Mouse (Mus musculus) neural tube, embryonic 12.5 days (tissue): Measurements from ENCODE around the gene Zfp710. TPM values are rescaled to one million over a fixed set of nuclear protein-coding genes. Genes with fewer than 3 reads are reported as not detected.

Experiments
- ATAC-seq: fragments of 200-750 bp; cut with Nextera tagmentation; 2 replicates; pipeline ENCODE4 v1.8.0; 2017; ENCODE audit warnings: low read depth, mild to moderate bottlenecking, moderate TSS enrichment, moderate library complexity; ENCODE audit not compliant: low FRiP score
- H3K27ac ChIP-seq: fragments of 300-500 bp; sonication (generic); 2 replicates; pipeline ENCODE4 v1.5.1; 2016
- H3K27me3 ChIP-seq: fragments of 300-500 bp; sonication (generic); replicated peaks from 2 replicates; pipeline ENCODE4 v1.6.1; 2016; ENCODE audit warnings: mild to moderate bottlenecking
- H3K36me3 ChIP-seq: fragments of 300-500 bp; sonication (generic); 2 replicates; pipeline ENCODE4 v1.6.1; 2016; ENCODE audit warnings: mild to moderate bottlenecking
- H3K4me1 ChIP-seq: fragments of 300-500 bp; sonication (generic); 2 replicates; pipeline ENCODE4 v1.6.1; 2016
- H3K4me2 ChIP-seq: fragments of 300-500 bp; sonication (generic); replicated peaks from 2 replicates; pipeline ENCODE4 v1.6.1; 2016; ENCODE audit warnings: mild to moderate bottlenecking
- H3K4me3 ChIP-seq: fragments of 300-500 bp; sonication (generic); 2 replicates; pipeline ENCODE4 v1.5.1; 2016
- H3K9ac ChIP-seq: fragments of 300-500 bp; sonication (generic); 2 replicates; pipeline ENCODE4 v1.6.1; 2016; ENCODE audit warnings: mild to moderate bottlenecking
- H3K9me3 ChIP-seq: fragments of 300-500 bp; sonication (generic); 2 replicates; pipeline ENCODE4 v1.6.1; 2016; ENCODE audit warnings: mild to moderate bottlenecking
- WGBS: fragments of 180-500 bp; shearing (Covaris S2); methylation state at CpG from one replicate; pipeline ENCODE4 v1.1.7; 2016; 5-methylcytosine and 5-hydroxymethylcytosine counted together
- polyA plus RNA-seq: library from polyadenylated mRNA; unstranded; fragments of >200 nt; fragmentation: Nextera tagmentation; extraction: Ambion mirVana; gene quantifications from 2 replicates; pipeline ENCODE4 v1.2.1, GENCODE M21; 2016

Zfp710 gene
- polyA plus RNA-seq, 1 experiment from 2014 or later, result 24.7 TPM

DNA sequence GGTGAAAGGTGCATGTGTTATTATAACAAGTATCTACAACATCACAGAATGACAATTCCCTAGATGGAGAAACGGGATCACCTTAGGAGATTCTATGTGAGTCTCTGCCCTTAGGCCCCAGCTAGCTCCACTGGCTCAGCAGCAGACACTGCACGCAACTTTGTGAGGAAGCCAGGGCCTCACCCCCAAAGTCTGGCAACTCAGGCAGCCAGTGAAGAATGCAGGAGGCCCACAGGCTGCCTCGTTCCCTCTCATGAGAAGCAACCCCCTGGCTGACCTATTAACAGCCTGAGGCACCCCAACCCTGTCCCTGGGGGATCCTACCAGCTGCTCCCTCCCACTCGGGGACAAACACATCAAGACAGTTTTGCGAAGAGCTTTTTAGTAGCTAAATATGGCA is 69.9 kb downstream of the Zfp710 start:
- Histone ChIP-seq H3K4me3 (no peak overlapping the region), H3K27ac (no peak overlapping the region)

DNA sequence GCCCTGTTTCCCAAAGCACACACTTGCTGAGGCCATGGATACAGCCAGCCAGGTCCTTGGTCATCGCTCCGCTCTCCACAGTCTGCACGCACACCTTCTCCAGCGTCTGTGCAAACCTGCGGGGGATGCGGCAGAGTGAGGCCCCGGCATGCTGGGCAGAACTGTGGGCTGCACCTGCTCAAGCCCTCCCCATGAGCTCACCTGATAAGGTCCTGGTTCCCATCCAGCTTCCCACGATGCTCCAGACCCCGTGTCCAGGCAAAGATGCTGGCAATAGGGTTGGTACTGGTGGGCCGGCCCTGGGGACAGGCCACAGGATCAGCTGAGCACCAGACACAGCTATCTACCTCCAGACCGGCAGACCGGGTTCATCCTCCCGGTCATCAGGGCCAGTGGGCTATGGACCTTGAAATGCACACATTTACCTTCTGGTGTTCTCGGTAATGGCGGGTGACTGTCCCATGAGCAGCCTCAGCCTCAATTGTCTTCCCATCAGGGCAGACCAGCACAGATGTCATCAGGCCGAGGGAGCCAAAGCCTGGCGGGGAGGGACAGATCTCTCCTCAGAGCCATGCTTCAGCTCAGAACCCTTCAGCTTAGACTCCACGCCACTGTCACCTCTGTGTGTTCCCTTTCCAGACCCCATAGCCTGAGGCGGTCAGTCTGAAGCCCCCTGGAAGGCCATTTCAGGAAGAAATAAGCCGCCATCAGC is 71.1 kb downstream of the Zfp710 start:
- Histone ChIP-seq H3K9ac (no peak overlapping the region), H3K27me3 (no peaks in the 10 kb centered on the region), H3K27ac (no peak overlapping the region), H3K4me3 (no peak overlapping the region), H3K4me2 (no peak overlapping the region), H3K36me3 (peaks cover 98% of the 10 kb centered on the region), H3K4me1 (0 out of 2 replicates have a peak, but pooled peaks cover 3% of the 10 kb centered on the region), H3K9me3 (no peaks in the 10 kb centered on the region)
- no peak for ATAC-seq
- 94% methylated on average over 20 of the region's 20 CpGs for WGBS

More for the DNA sequence above, 69.9 kb downstream of the Zfp710 start:
- no peak for ATAC-seq
- WGBS, result 67% methylated on average over 5 of the region's 5 CpGs
- H3K9ac ChIP-seq, result no peak overlapping the region
- H3K4me2 ChIP-seq, result no peak overlapping the region
- H3K9me3 ChIP-seq, result no peaks in the 10 kb centered on the region
- no peaks in the 10 kb centered on the region for H3K27me3 ChIP-seq
- H3K4me1 ChIP-seq, result 0 out of 2 replicates have a peak, but pooled peaks cover 3% of the 10 kb centered on the region
- peaks cover 98% of the 10 kb centered on the region for H3K36me3 ChIP-seq

DNA sequence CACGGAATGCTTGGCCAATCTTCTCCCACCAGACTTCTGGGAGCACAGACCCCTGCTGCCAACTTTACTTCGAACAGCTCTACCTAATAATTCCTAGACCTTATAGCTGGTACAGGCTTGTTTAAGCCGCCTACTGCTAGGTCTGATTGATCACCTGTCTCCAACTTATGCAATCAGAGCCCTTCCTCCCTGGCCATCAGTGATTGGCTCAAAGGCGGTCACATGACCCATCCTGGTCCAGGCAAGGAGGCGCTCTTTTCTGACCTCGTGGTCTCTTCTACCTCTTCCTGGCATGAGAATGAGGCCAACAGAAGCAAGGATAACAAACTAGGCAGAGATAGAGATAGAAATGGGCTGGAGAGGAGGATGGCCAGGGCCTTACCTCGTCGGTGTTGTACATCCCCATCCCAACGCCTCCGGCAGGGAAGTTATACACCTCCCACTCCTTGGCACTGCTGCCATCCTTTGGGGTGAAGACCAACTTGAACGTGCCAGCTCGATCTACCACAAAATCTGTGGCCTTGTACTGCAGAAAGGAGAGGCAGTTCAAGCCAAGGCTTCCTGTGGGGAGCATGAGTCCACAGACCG is 73.9 kb downstream of the Zfp710 start:
- Histone ChIP-seq H3K27me3 (no peaks in the 10 kb centered on the region), H3K4me1 (no peaks in the 10 kb centered on the region), H3K9ac (no peak overlapping the region), H3K27ac (no peak overlapping the region), H3K36me3 (peaks cover 97% of the 10 kb centered on the region), H3K4me2 (no peak overlapping the region), H3K4me3 (no peak overlapping the region), H3K9me3 (no peaks in the 10 kb centered on the region)
- WGBS, result 95% methylated on average over 13 of the region's 13 CpGs
- no peak for ATAC-seq

DNA sequence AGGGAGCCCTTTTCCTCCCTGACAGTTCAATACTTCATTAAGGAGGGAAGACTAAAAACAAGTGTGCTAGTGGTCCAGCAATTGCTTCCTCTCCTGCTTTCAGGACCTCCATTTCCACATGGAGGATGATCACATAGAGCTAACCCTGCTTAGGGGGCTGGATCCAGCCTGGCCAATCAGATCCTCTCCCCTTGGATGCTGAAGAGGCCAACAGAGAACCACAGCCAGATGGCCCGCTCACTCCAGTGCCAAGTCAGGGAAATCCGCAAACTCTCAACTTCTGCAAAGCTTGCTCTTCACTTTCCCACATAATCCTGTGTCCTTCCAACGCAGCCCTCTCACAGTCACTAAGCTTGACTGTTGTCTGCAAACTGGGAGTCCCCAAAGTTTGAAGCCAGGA is 78.7 kb downstream of the Zfp710 start:
- WGBS, result 87% methylated on average over 3 of the region's 3 CpGs
- Histone ChIP-seq H3K9ac (no peak overlapping the region), H3K4me2 (no peak overlapping the region), H3K27me3 (no peaks in the 10 kb centered on the region), H3K9me3 (peaks cover 8% of the 10 kb centered on the region; the same call in 1 of the 2 replicates), H3K36me3 (peaks cover 53% of the 10 kb centered on the region), H3K4me3 (no peak overlapping the region), H3K4me1 (no peaks in the 10 kb centered on the region), H3K27ac (no peak overlapping the region)
- no peak for ATAC-seq

DNA sequence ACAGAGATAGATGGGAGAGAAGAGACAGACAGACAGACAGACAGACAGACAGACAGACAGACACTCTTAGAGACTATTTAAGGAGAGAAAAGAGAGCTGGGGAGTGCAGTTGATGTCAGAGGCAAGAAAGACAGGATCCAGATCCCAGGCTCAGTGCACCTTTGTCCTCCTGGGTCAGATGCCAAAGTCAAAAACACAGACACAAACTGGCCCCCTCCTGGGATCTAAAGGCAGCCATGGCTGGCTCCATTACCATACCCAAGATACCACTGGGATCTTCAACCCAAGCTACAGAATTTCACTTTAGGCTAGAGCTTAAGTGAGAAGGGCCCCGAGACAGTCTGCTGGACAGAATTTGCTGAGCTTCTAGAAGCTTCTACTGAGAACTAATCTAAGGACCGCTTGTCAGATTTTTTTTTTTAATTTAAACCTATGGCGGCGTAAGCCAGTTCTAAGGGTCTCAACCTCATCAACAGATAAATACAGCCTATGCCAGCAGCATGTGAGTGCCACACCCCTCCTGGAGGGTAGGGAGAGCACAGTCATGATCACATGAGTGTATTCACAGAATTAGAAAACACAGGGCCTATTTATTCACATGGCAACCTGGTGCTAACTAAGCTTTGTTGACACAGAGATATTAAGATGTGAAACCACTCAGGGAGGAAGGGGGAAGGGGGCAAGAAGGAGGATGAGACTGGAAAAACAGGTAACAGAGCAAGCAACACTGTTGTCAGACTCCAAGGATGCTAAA is 81.2 kb downstream of the Zfp710 start:
- Histone ChIP-seq H3K27ac (no peak overlapping the region), H3K4me1 (0 out of 2 replicates have a peak, but pooled peaks cover under 1% of the 10 kb centered on the region), H3K9me3 (peaks cover 8% of the 10 kb centered on the region; the same call in 1 of the 2 replicates), H3K36me3 (peaks cover 33% of the 10 kb centered on the region), H3K9ac (no peak overlapping the region), H3K4me3 (no peak overlapping the region), H3K4me2 (no peak overlapping the region), H3K27me3 (no peaks in the 10 kb centered on the region)
- ATAC-seq, result no peak
- WGBS, result 96% methylated on average over 4 of the region's 4 CpGs

DNA sequence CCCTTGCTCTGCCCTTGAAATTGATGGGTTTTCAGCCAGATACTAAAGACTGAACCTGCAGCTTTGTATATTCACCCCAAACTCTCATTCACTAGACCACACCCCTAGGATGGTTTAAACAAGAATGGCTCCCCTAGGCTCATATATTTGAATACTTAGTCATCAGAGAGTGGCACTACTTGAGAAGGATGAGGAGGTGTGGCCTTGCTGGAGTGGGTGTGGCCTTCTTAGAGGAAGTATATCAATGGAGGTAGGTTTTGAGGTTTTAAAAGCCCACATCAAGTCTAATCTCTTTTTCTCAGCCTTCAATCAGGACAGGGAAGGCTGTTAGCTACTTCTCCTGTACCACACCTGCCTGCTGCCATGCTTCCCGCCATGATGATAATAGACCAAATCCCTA is 81.8 kb downstream of the Zfp710 start:
- peaks cover 8% of the 10 kb centered on the region; the same call in 1 of the 2 replicates for H3K9me3 ChIP-seq
- no peak overlapping the region for H3K9ac ChIP-seq
- no peak overlapping the region for H3K4me2 ChIP-seq
- H3K36me3 ChIP-seq, result peaks cover 28% of the 10 kb centered on the region
- H3K4me3 ChIP-seq, result no peak overlapping the region
- ATAC-seq, result no peak
- 0 out of 2 replicates have a peak, but pooled peaks cover 4% of the 10 kb centered on the region for H3K4me1 ChIP-seq
- WGBS, result 100% methylated on average over 1 of the region's 1 CpGs
- H3K27ac ChIP-seq, result no peak overlapping the region
- no peaks in the 10 kb centered on the region for H3K27me3 ChIP-seq

DNA sequence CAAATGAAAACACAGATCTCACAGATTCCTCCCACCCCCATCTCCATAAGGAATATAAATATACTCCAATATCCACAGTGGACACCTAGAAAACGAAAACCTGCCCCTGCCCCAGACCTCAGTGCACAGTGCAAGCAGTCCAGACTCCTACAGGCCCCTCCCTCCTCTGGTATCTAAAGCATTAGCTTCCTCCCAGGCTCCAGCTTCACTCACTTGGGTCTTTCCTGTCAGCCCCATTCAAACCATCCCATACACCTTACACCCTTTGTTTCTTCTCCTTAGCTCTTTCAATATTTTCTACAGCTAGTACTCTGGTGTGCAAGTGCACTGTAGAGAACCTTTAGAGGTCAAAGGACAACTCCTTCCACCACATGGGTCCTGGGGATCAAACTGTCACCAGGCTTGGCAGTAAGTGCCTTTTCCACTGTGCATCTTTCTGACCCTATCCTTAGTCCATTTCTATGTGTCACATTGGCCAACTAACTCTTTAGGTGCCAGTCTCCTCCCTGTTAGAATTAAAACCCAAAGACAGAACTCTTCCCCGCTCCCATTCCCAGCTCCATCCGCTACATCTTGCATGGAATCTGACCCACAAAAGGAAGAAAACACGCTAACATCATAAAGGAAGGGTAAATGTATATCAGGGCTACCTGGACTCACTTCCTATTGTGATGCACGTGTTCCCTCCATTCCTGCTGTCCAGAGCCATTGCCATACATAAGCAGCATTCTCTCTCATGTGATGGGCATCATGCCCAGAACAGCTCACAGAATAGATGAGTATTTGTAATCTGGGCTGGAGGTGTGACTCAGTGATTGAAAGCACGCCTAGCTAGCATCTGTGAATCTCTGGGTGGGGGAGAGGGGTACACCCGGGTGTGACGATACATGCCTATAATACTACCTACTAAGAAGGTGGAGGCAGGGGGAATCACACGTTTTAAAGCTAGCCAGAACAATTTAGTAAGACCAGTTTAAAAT is 86.7 kb downstream of the Zfp710 start:
- no peaks in the 10 kb centered on the region for H3K27me3 ChIP-seq
- peaks cover 7% of the 10 kb centered on the region; the same call in 1 of the 2 replicates for H3K9me3 ChIP-seq
- H3K4me3 ChIP-seq, result no peak overlapping the region
- no peak overlapping the region for H3K27ac ChIP-seq
- H3K4me2 ChIP-seq, result no peak overlapping the region
- peaks cover 25% of the 10 kb centered on the region for H3K4me1 ChIP-seq
- H3K9ac ChIP-seq, result no peak overlapping the region
- WGBS, result 88% methylated on average over 9 of the region's 9 CpGs
- H3K36me3 ChIP-seq, result peaks cover 9% of the 10 kb centered on the region
- no peak for ATAC-seq

DNA sequence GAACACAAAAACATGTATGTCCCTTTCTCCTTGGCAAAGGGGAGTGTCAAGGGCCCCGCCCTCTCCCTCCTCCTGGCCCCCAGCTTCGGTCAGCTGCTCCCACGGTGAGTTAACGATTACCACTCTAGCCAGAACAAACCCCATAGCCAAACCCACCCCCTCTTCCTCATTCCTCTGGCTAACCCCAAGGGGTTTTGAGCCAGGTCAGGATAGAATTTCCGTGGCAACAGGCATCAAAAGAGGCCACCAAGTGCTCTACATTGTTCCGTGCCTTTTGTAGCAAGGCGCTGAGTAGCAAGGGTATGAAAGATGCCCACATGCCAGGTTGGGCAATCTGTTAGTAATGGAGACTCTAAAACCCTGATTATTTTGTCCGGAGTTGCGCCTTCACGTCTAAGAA is 89.4 kb downstream of the Zfp710 start:
- H3K36me3 ChIP-seq, result peaks cover 5% of the 10 kb centered on the region
- H3K4me3 ChIP-seq, result peak overlapping the region; percentile 92
- H3K9ac ChIP-seq, result peak overlapping the region; percentile 98
- peak overlapping the region; percentile 82 for H3K27ac ChIP-seq
- WGBS, result 6% methylated on average over 10 of the region's 10 CpGs
- H3K9me3 ChIP-seq, result no peaks in the 10 kb centered on the region
- no peaks in the 10 kb centered on the region for H3K27me3 ChIP-seq
- peaks cover 25% of the 10 kb centered on the region for H3K4me1 ChIP-seq
- ATAC-seq, result no peak
- peak overlapping the region; percentile 83 for H3K4me2 ChIP-seq

DNA sequence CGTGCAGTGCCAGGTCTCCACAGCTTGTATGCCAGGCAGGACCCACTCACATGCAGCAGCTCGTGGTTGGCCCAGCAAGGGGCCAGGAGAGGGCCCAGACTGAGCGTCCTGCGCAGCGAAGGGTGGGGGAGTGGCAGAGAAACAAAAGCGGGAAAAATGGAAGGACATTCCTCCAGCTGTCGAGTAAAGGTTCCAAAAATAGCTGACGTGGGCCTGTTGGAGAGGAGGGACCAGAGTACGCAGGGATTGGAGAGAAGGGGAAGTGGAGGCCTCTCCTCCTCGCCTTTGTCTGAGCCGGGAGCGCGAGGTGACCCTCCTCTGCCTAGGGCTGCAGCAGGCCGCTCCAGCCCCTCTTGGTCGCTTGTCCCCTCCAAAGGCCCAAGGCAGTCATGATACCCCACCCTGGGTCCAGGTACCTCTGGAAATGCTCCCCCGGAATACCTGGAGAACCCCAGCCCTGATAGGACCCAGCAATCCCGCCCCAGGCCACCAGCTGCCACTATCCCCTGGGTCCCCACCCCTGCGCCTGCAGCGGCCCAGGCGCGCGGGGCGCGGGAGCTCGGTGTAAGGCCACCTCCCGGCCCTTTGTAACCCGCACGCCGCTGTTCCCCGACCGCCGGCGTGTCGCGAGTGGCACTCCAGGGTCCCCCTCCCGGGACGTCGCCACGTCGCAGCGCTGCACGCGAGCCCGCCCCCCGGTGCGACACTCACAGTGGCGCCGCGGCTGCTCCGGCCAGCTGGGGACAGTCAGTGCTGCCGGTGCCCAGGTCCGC is 90.0 kb downstream of the Zfp710 start:
- Histone ChIP-seq H3K9me3 (no peaks in the 10 kb centered on the region), H3K27ac (peak overlapping the region; percentile 82), H3K9ac (peak overlapping the region; percentile 98), H3K36me3 (peaks cover 3% of the 10 kb centered on the region), H3K4me3 (peak overlapping the region; percentile 92), H3K4me1 (peaks cover 25% of the 10 kb centered on the region), H3K27me3 (no peaks in the 10 kb centered on the region), H3K4me2 (peak overlapping the region; percentile 83)
- under 1% methylated on average over 52 of the region's 52 CpGs for WGBS
- ATAC-seq, result peak; percentile 81

DNA sequence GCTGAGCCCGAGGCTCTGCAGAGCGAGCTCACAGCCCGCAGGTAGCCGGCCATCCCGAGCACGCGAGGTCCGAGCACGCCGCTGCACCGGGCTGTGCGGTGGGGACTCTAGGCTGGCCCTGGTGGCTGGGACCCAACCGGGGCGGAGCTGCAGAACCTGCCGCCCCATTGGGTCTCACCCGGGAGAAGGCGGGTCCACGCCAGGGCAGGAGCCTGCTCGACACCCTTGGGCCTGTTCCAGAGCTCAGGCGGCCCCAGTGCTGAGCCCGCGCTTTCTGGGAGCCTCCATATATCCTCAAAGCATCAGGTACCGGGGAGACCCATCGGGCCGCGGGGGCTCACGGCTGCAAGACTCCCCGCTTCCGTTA is 90.6 kb downstream of the Zfp710 start, which contains the start of gene Idh2:
TSS of gene Idh2 (minus strand) at position 169 of the 367 bp plus-strand sequence.
- H3K4me2 ChIP-seq, result peak within 1 kb of the TSS; percentile 83
- peak within 1 kb of the TSS; percentile 92 for H3K4me3 ChIP-seq
- 0% methylated on average over 29 of the region's 29 CpGs for WGBS
- peaks cover 25% of the 10 kb centered on the region for H3K4me1 ChIP-seq
- no peaks in the 10 kb centered on the region for H3K27me3 ChIP-seq
- peak; percentile 96 for ATAC-seq
- H3K27ac ChIP-seq, result peak within 1 kb of the TSS; percentile 82
- no peaks in the 10 kb centered on the region for H3K9me3 ChIP-seq
- no peaks in the 10 kb centered on the region for H3K36me3 ChIP-seq
- peak within 1 kb of the TSS; percentile 98 for H3K9ac ChIP-seq

DNA sequence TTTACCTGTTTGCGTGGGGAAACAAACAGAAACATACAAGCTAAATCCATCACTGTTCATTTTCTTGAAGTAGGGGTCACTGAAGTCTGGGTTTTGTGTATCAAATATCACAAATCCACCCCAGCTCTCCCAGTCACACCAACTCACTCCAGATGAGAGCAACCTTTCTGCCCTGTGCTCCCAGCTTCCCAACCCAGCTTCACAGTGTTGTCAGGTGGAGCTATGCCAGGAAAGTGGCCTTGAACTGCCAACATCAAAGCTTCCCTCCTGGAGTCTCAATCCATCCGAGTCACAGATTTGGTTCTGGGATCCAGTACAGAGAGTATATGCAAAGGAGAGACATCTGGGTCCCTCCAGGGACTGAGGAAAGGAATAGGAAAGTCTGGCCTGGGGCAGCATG is 91.5 kb downstream of the Zfp710 start:
- Histone ChIP-seq H3K4me3 (no peak overlapping the region), H3K9ac (no peak overlapping the region), H3K4me2 (peak overlapping the region; percentile 83), H3K36me3 (no peaks in the 10 kb centered on the region), H3K9me3 (no peaks in the 10 kb centered on the region), H3K4me1 (peaks cover 21% of the 10 kb centered on the region), H3K27me3 (no peaks in the 10 kb centered on the region), H3K27ac (no peak overlapping the region)
- ATAC-seq, result no peak
- WGBS, result 81% methylated on average over 2 of the region's 2 CpGs
